In the genomic region with DNA sequence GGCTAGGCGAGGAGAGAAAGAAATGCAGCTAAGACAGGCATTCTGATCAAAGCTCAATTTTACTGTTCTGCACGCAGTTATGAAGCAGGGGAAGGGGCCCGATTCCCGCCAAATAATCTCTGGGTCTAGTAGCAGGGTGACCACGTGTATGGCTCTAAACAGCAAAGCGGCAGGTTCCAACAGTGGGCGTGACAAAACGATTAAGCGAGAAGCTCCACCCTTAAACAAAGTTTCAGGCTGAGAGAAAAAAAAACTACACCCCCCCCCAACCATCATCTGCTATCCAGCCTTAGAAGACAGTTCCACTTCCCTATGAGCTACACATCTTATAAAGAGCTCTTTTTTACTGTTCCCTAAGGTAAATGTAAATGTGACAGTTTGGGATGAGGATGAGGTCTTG, we compare ENCODE assay signal across 8 mouse cellular contexts.
"Had no signal": no experiment of that assay in that cellular context is flagged by ENCODE, and none has a peak within 500 bp of the region (broad histone marks: within the 10 kb centered on the region; RNA-seq: fewer than 3 reads in every experiment).

No protein-coding gene starts in this region.

- DNase-seq: liver, postnatal 0 days; lung, adult 2 months; lung, postnatal 14 days; right cerebral cortex, postnatal 14 days; spleen, adult 18-20 months; thymus, adult 2 months; thymus, postnatal 25 days; thymus, postnatal 4 days had no signal
